ENCODE assay signal across 8 mouse cellular contexts in genomic region chr9:77377082-77377481, GRCm38 (mm10). TPM values are rescaled to one million over a fixed set of nuclear protein-coding genes. Genes with fewer than 3 reads are reported as not detected.
DNase-seq lines count a peak whose midpoint lies in the region; TF ChIP-seq lines count a peak whose summit lies in the region.

No protein-coding gene starts in this region.

- WGBS in heart, adult 2 months = 49% methylated on average over 10 of the region's 10 CpGs

- no peaks in the 10 kb centered on the region for H3K79me2 ChIP-seq in heart, adult 2 months (replicated peaks; ENCODE audit: control insufficient read depth, insufficient read depth, low read length)

- no peaks in the 10 kb centered on the region for H3K4me1 ChIP-seq in heart, adult 2 months (ENCODE audit: control insufficient read depth, insufficient read depth, low read length)

- H3K27ac ChIP-seq in heart, adult 2 months = no peak overlapping the region
- H3K27ac ChIP-seq in left cerebral cortex, adult 2 months = no peak overlapping the region

- peak; percentile 63 for TF ChIP-seq CTCF in heart, adult 2 months (IDR thresholded peaks at IDR 0.05)
- peak; percentile 61 for TF ChIP-seq CTCF in left cerebral cortex, adult 2 months (IDR thresholded peaks at IDR 0.05)

- peak; percentile 26 to 33 for DNase-seq in heart, adult 2 months
- DNase-seq in heart, postnatal 25 days (ENCODE audit: low spot score) = no peak
- DNase-seq in CD4-positive helper T cell, adult 2 months (ENCODE audit: low read depth, low spot score) = peak; percentile 17
- DNase-seq in c-Kit-positive CD71-negative TER-119-negative erythroid progenitor cells, embryonic 14.5 days (ENCODE audit: low read depth) = peak; percentile 22
- DNase-seq in gastrocnemius, postnatal 14 days = peak; percentile 50
- DNase-seq in left cerebral cortex, adult 2 months (ENCODE audit: extremely low spot score in 1 of 2, low spot score in 2 of 2) = peak in 1 of 2 experiments; percentile 57
- peak; percentile 42 to 50 for DNase-seq in right cerebral cortex, postnatal 10 days (ENCODE audit: low spot score in 2 of 2)
- no peak for DNase-seq in MN1 (ENCODE audit: low spot score)

- no peak for TF ChIP-seq EP300 in heart, adult 2 months (IDR thresholded peaks at IDR 0.05; ENCODE audit: insufficient read depth, low read depth, low read length)

- H3K4me3 ChIP-seq in heart, adult 2 months = no peak overlapping the region
- no peak overlapping the region for H3K4me3 ChIP-seq in left cerebral cortex, adult 2 months

- intact Hi-C loops in heart, adult 2 months (cut with DNase I) = loop anchor here (2.0 to 10.0 kb wide), 2 partner anchors 252 to 386 kb away; no protein-coding TSS in a partner anchor
- intact Hi-C loops in heart, postnatal 25 days (cut with DNase I) = loop anchor here (10.0 kb wide), 1 partner anchor 232 kb away; no protein-coding TSS in a partner anchor
- intact Hi-C loops in gastrocnemius, postnatal 14 days (cut with DNase I; ENCODE audit: low total_unique reads) = no loop called here
- intact Hi-C loops in left cerebral cortex, adult 2 months (cut with DNase I) = no loop called here

- no peaks in the 10 kb centered on the region for H3K36me3 ChIP-seq in heart, adult 2 months (ENCODE audit: control insufficient read depth, insufficient read depth, low read length)

- no peak overlapping the region for H3K9ac ChIP-seq in heart, adult 2 months (ENCODE audit: low read depth, low read length)

- no peak for TF ChIP-seq POLR2A in heart, adult 2 months (IDR thresholded peaks at IDR 0.05; ENCODE audit: insufficient read depth, low read depth, low read length)

- H3K27me3 ChIP-seq in heart, adult 2 months (ENCODE audit: control insufficient read depth, insufficient read depth, low read length) = no peaks in the 10 kb centered on the region; the same call in 1 of the 2 replicates

RNA-seq across cellular contexts. Expression of gene Mlip, which starts 24.3 kb away (rescaled TPM):
- 100 to 1,000 TPM; 128 to 148 TPM for total RNA-seq in heart, adult 2 months (2021)
- 110 and 153 TPM in 2 replicates for polyA plus RNA-seq in heart, adult 2 months (2012; rRNA removed)
- 100 to 1,000 TPM; 134 to 142 TPM for total RNA-seq in heart, postnatal 25 days (2021)
- 100 to 1,000 TPM; 103 to 105 TPM for total RNA-seq in gastrocnemius, postnatal 14 days (2021)
- total RNA-seq in left cerebral cortex, adult 2 months (2021) = 100 to 1,000 TPM; 133 to 136 TPM

Comparison
In these comparisons a context has a peak if more than half of its experiments do, and no peak if none do; other contexts are left out.
1. DNase-seq: peak in heart, adult 2 months (2 of 2), CD4-positive helper T cell, adult 2 months (single experiment), c-Kit-positive CD71-negative TER-119-negative erythroid progenitor cells, embryonic 14.5 days (single experiment), gastrocnemius, postnatal 14 days (single experiment) and right cerebral cortex, postnatal 10 days (2 of 2); none in heart, postnatal 25 days (single experiment) and MN1 (single experiment).
2. intact Hi-C loops: an anchor here in heart, adult 2 months (2.0 to 10.0 kb wide) and heart, postnatal 25 days (10.0 kb wide); none called in gastrocnemius, postnatal 14 days and left cerebral cortex, adult 2 months.